Mouse (Mus musculus) heart, embryonic 13.5 days (tissue): ENCODE measurements around the gene Slc48a1. TPM values are rescaled to one million over a fixed set of nuclear protein-coding genes. Genes with fewer than 3 reads are reported as not detected.

Experiments
- ATAC-seq: fragments of 200-750 bp; cut with Nextera tagmentation; 2 replicates; pipeline ENCODE4 v1.8.0; 2017; ENCODE audit warnings: moderate TSS enrichment; ENCODE audit not compliant: insufficient number of reproducible peaks, low FRiP score, low TSS enrichment; ENCODE audit errors: extremely low read depth
- H3K27ac ChIP-seq: fragments of 300-500 bp; sonication (generic); replicated peaks from 2 replicates; pipeline ENCODE4 v1.5.1; 2015; ENCODE audit warnings: moderate library complexity, mild to moderate bottlenecking, inconsistent platforms
- H3K27me3 ChIP-seq: fragments of 300-500 bp; sonication (generic); replicated peaks from 2 replicates; pipeline ENCODE4 v1.6.1; 2015; ENCODE audit warnings: mild to moderate bottlenecking, inconsistent platforms
- H3K36me3 ChIP-seq: fragments of 300-500 bp; sonication (generic); 2 replicates; pipeline ENCODE4 v1.6.1; 2015; ENCODE audit warnings: mild to moderate bottlenecking, inconsistent platforms
- H3K4me1 ChIP-seq: fragments of 300-500 bp; sonication (generic); 2 replicates; pipeline ENCODE4 v1.6.1; 2015; ENCODE audit warnings: inconsistent platforms
- H3K4me2 ChIP-seq: fragments of 300-500 bp; sonication (generic); 2 replicates; pipeline ENCODE4 v1.6.1; 2015; ENCODE audit warnings: inconsistent platforms, mild to moderate bottlenecking, moderate library complexity
- H3K4me3 ChIP-seq: fragments of 300-500 bp; sonication (generic); 2 replicates; pipeline ENCODE4 v1.5.1; 2015; ENCODE audit warnings: moderate library complexity, mild to moderate bottlenecking, inconsistent platforms
- H3K9ac ChIP-seq: fragments of 300-500 bp; sonication (generic); 2 replicates; pipeline ENCODE4 v1.6.1; 2015; ENCODE audit warnings: inconsistent platforms, mild to moderate bottlenecking, moderate library complexity
- H3K9me3 ChIP-seq: fragments of 300-500 bp; sonication (generic); 2 replicates; pipeline ENCODE4 v1.6.1; 2016; ENCODE audit warnings: inconsistent platforms
- WGBS: fragments of 180-500 bp; shearing (Covaris S2); methylation state at CpG from one replicate; pipeline ENCODE4 v1.1.7; 2015; ENCODE audit warnings: mixed read lengths; 5-methylcytosine and 5-hydroxymethylcytosine counted together
- polyA plus RNA-seq: library from polyadenylated mRNA; unstranded; fragments of >200 nt; fragmentation: Nextera tagmentation; extraction: Ambion mirVana; gene quantifications from 2 replicates; pipeline ENCODE4 v1.2.1, GENCODE M21; 2015

Gene Slc48a1
- polyA plus RNA-seq, 1 experiment from 2014 or later: 70.2 TPM

- H3K9me3 ChIP-seq: no peaks in the 10 kb centered on the region
- peak overlapping the region; percentile 77; the same call in 1 of the 2 replicates for H3K9ac ChIP-seq
- H3K4me3 ChIP-seq: no peak overlapping the region
- no peaks in the 10 kb centered on the region for H3K27me3 ChIP-seq
- H3K36me3 ChIP-seq: peaks cover 18% of the 10 kb centered on the region; the same call in 1 of the 2 replicates
- H3K27ac ChIP-seq: peak overlapping the region; percentile 80
- H3K4me2 ChIP-seq: peak overlapping the region; percentile 69
- no peak for ATAC-seq
- H3K4me1 ChIP-seq: peaks cover 88% of the 10 kb centered on the region
- WGBS: 61% methylated on average over 5 of the region's 5 CpGs
Observed at GRCm38 (mm10) chr15:97826588-97827261, 48.4 kb downstream of the Slc48a1 start.

GRCm38 (mm10) chr15:97827401-97827800, 49.1 kb downstream of the Slc48a1 start:
- WGBS: 74% methylated on average over 8 of the region's 8 CpGs
- Histone ChIP-seq H3K9ac (peak overlapping the region; percentile 25; the same call in 1 of the 2 replicates), H3K4me2 (peak overlapping the region; percentile 18; the same call in 1 of the 2 replicates), H3K4me1 (peaks cover 88% of the 10 kb centered on the region), H3K36me3 (peaks cover 18% of the 10 kb centered on the region; the same call in 1 of the 2 replicates), H3K27me3 (no peaks in the 10 kb centered on the region), H3K27ac (0 out of 2 replicates have a peak overlapping the region, but pooled peaks have one; percentile 12), H3K9me3 (no peaks in the 10 kb centered on the region), H3K4me3 (no peak overlapping the region)
- ATAC-seq: no peak

- 52% methylated on average over 6 of the region's 6 CpGs for WGBS
- Histone ChIP-seq H3K27me3 (no peaks in the 10 kb centered on the region; the same call in 1 of the 2 replicates), H3K4me1 (peaks cover 88% of the 10 kb centered on the region), H3K9me3 (no peaks in the 10 kb centered on the region), H3K36me3 (peaks cover 18% of the 10 kb centered on the region; the same call in 1 of the 2 replicates), H3K4me3 (peak overlapping the region; percentile 88), H3K4me2 (peak overlapping the region; percentile 84), H3K9ac (peak overlapping the region; percentile 100), H3K27ac (peak overlapping the region; percentile 98)
- no peak for ATAC-seq
Observed at GRCm38 (mm10) chr15:97828221-97828842, 50.0 kb downstream of the Slc48a1 start.

- Histone ChIP-seq H3K27ac (peak overlapping the region; percentile 98), H3K36me3 (peaks cover 15% of the 10 kb centered on the region; the same call in 1 of the 2 replicates), H3K4me1 (peaks cover 82% of the 10 kb centered on the region), H3K9me3 (no peaks in the 10 kb centered on the region), H3K4me3 (peak overlapping the region; percentile 88), H3K9ac (peak overlapping the region; percentile 100), H3K27me3 (peaks cover 3% of the 10 kb centered on the region; the same call in 1 of the 2 replicates), H3K4me2 (peak overlapping the region; percentile 84)
- 50% methylated on average over 5 of the region's 5 CpGs for WGBS
- ATAC-seq: 0 out of 2 replicates have a peak, but pooled peaks have one; percentile 3
Observed at GRCm38 (mm10) chr15:97828901-97829338, 50.6 kb downstream of the Slc48a1 start.

- Histone ChIP-seq H3K4me2 (peak overlapping the region; percentile 84), H3K27ac (peak overlapping the region; percentile 98), H3K4me3 (peak overlapping the region; percentile 88), H3K36me3 (0 out of 2 replicates have a peak, but pooled peaks cover 10% of the 10 kb centered on the region), H3K9ac (peak overlapping the region; percentile 100), H3K9me3 (no peaks in the 10 kb centered on the region), H3K4me1 (peaks cover 77% of the 10 kb centered on the region), H3K27me3 (peaks cover 3% of the 10 kb centered on the region; the same call in 1 of the 2 replicates)
- WGBS: 59% methylated on average over 2 of the region's 2 CpGs
- ATAC-seq: no peak
Observed at GRCm38 (mm10) chr15:97829432-97829831, 51.1 kb downstream of the Slc48a1 start.

GRCm38 (mm10) chr15:97830253-97830787, 52.0 kb downstream of the Slc48a1 start:
- Histone ChIP-seq H3K27me3 (peaks cover 3% of the 10 kb centered on the region; the same call in 1 of the 2 replicates), H3K4me3 (peak overlapping the region; percentile 88), H3K4me2 (peak overlapping the region; percentile 84), H3K27ac (peak overlapping the region; percentile 98), H3K36me3 (0 out of 2 replicates have a peak, but pooled peaks cover 10% of the 10 kb centered on the region), H3K4me1 (peaks cover 68% of the 10 kb centered on the region), H3K9ac (peak overlapping the region; percentile 100), H3K9me3 (no peaks in the 10 kb centered on the region)
- 19% methylated on average over 12 of the region's 12 CpGs for WGBS
- ATAC-seq: no peak

- peak; percentile 4; the same call in 1 of the 2 replicates for ATAC-seq
Observed at GRCm38 (mm10) chr15:97830788-97831241, 52.5 kb downstream of the Slc48a1 start.

GRCm38 (mm10) chr15:97831242-97831986, 53.1 kb downstream of the Slc48a1 start:
- peak overlapping the region; percentile 84 for H3K4me2 ChIP-seq
- peak overlapping the region; percentile 100 for H3K9ac ChIP-seq
- no peaks in the 10 kb centered on the region for H3K9me3 ChIP-seq
- peak overlapping the region; percentile 98 for H3K27ac ChIP-seq
- WGBS: under 1% methylated on average over 59 of the region's 84 CpGs
- 0 out of 2 replicates have a peak, but pooled peaks cover 5% of the 10 kb centered on the region for H3K36me3 ChIP-seq
- peaks cover 3% of the 10 kb centered on the region; the same call in 1 of the 2 replicates for H3K27me3 ChIP-seq
- ATAC-seq: peak; percentile 66
- peaks cover 62% of the 10 kb centered on the region for H3K4me1 ChIP-seq
- H3K4me3 ChIP-seq: peak overlapping the region; percentile 88

More at GRCm38 (mm10) chr15:97830788-97831241, 52.5 kb downstream of the Slc48a1 start:
- 0 out of 2 replicates have a peak, but pooled peaks cover 10% of the 10 kb centered on the region for H3K36me3 ChIP-seq
- H3K27ac ChIP-seq: peak overlapping the region; percentile 98
- H3K9me3 ChIP-seq: no peaks in the 10 kb centered on the region
- H3K27me3 ChIP-seq: peaks cover 3% of the 10 kb centered on the region; the same call in 1 of the 2 replicates
- H3K9ac ChIP-seq: peak overlapping the region; percentile 100
- peaks cover 64% of the 10 kb centered on the region for H3K4me1 ChIP-seq
- under 1% methylated on average over 35 of the region's 39 CpGs for WGBS
- peak overlapping the region; percentile 84 for H3K4me2 ChIP-seq
- H3K4me3 ChIP-seq: peak overlapping the region; percentile 88

- Histone ChIP-seq H3K27me3 (peaks cover 3% of the 10 kb centered on the region; the same call in 1 of the 2 replicates), H3K4me1 (peaks cover 63% of the 10 kb centered on the region)
- 10% methylated on average over 10 of the region's 10 CpGs for WGBS
Observed at GRCm38 (mm10) chr15:97831987-97832640, 53.8 kb downstream of the Slc48a1 start.

More at GRCm38 (mm10) chr15:97831987-97832640, 53.8 kb downstream of the Slc48a1 start:
- no peaks in the 10 kb centered on the region for H3K9me3 ChIP-seq
- no peaks in the 10 kb centered on the region for H3K36me3 ChIP-seq
- H3K4me3 ChIP-seq: peak overlapping the region; percentile 88
- peak overlapping the region; percentile 84 for H3K4me2 ChIP-seq
- peak overlapping the region; percentile 100 for H3K9ac ChIP-seq
- peak; percentile 15; the same call in 1 of the 2 replicates for ATAC-seq
- peak overlapping the region; percentile 98 for H3K27ac ChIP-seq
